Mouse (Mus musculus) brain, embryonic 14.5 days (tissue): ENCODE results near the gene Gm45713.

Experiments
- CTCF ChIP-seq: fragments of 200-500 bp; IDR thresholded peaks from 2 replicates; pipeline ENCODE4 v1.5.1; 2012; ENCODE audit warnings: inconsistent platforms, mild to moderate bottlenecking, moderate library complexity, borderline replicate concordance; ENCODE audit not compliant: insufficient read depth, insufficient read length; ENCODE audit errors: extremely low read depth
- POLR2A ChIP-seq: fragments of 200-500 bp; IDR thresholded peaks from 2 replicates; pipeline ENCODE4 v1.6.1; 2012; ENCODE audit warnings: mild to moderate bottlenecking, inconsistent platforms, borderline replicate concordance; ENCODE audit not compliant: poor library complexity, insufficient read depth, insufficient read length, severe bottlenecking; ENCODE audit errors: extremely low read depth

DNA sequence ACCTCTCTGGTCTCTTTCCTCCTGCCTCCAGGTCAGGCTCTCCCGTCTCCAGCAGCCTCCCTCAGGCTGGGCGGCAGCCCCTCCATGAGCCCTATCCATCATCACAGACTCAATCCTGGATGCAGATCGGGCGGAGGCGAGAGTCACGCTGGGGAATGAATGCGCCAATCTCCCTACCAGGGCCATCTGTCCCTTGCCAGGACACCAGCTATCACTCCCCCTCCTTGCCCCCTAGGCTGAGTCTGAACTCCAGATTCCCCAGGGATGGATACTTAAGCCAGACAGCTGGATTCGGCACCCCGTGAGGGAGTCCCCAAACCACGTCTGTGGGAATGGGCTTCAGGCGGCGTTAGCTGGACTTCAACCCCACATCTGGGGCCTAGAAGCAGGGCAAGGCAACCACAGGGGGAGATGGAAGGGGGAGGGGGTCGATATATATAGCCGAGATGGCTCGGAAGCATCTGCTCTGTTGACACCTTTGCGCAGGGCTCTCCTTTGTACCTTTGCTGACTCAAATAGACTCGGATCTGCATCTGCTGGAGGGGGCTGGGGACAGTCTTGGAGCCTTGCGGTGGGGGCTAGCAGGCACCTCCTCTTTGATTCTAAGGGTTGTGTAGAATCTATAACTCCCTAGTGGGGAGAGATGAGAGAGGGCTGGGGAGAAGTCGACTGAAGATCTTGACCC, 31.9 kb upstream of the Gm45713 start:
- no peak for TF ChIP-seq CTCF
- TF ChIP-seq POLR2A, result no peak
